Mouse (Mus musculus) heart, embryonic 11.5 days (tissue): ENCODE data around the gene Dlgap4. TPM values are rescaled to one million over a fixed set of nuclear protein-coding genes. Genes with fewer than 3 reads are reported as not detected.

Source experiments
- ATAC-seq: fragments of 200-750 bp; cut with Nextera tagmentation; replicated peaks from 2 replicates; pipeline ENCODE4 v1.8.0; 2017; ENCODE audit warnings: moderate library complexity; ENCODE audit not compliant: insufficient number of reproducible peaks, low FRiP score, low TSS enrichment
- H3K27ac ChIP-seq: fragments of 300-500 bp; sonication (generic); 2 replicates; pipeline ENCODE4 v1.5.1; 2014; ENCODE audit warnings: mild to moderate bottlenecking, low read depth, low read length
- H3K27me3 ChIP-seq: fragments of 300-500 bp; sonication (generic); 2 replicates; pipeline ENCODE4 v1.6.1; 2014; ENCODE audit warnings: mild to moderate bottlenecking, low read length, mixed read lengths; ENCODE audit not compliant: control insufficient read depth, insufficient read depth
- H3K36me3 ChIP-seq: fragments of 300-500 bp; sonication (generic); 2 replicates; pipeline ENCODE4 v1.6.1; 2014; ENCODE audit warnings: mild to moderate bottlenecking, low read length, moderate library complexity, mixed read lengths; ENCODE audit not compliant: control insufficient read depth, insufficient read depth
- H3K4me1 ChIP-seq: fragments of 300-500 bp; sonication (generic); 2 replicates; pipeline ENCODE4 v1.6.1; 2014; ENCODE audit warnings: low read length; ENCODE audit not compliant: control insufficient read depth, insufficient read depth
- H3K4me2 ChIP-seq: fragments of 300-500 bp; sonication (generic); 2 replicates; pipeline ENCODE4 v1.6.1; 2014; ENCODE audit warnings: mild to moderate bottlenecking, moderate library complexity
- H3K4me3 ChIP-seq: fragments of 300-500 bp; sonication (generic); 2 replicates; pipeline ENCODE4 v1.5.1; 2014; ENCODE audit warnings: low read depth, low read length
- H3K9ac ChIP-seq: fragments of 300-500 bp; sonication (generic); 2 replicates; pipeline ENCODE4 v1.6.1; 2014; ENCODE audit warnings: mild to moderate bottlenecking, low read depth, low read length, moderate library complexity
- H3K9me3 ChIP-seq: fragments of 300-500 bp; sonication (generic); replicated peaks from 2 replicates; pipeline ENCODE4 v1.6.1; 2016; ENCODE audit warnings: low read length; ENCODE audit not compliant: control insufficient read depth
- WGBS: fragments of 180-500 bp; shearing (Covaris S2); extraction: QIAGEN DNeasy Blood & Tissue Kit; methylation state at CpG from one replicate; pipeline ENCODE4 v1.1.7; 2014; ENCODE audit not compliant: insufficient replicate concordance; 5-methylcytosine and 5-hydroxymethylcytosine counted together
- polyA plus RNA-seq: library from polyadenylated mRNA; unstranded; fragments of >200 nt; fragmentation: Nextera tagmentation; extraction: Ambion mirVana; gene quantifications from 2 replicates; pipeline ENCODE4 v1.2.1, GENCODE M21; 2014

Dlgap4 gene
- polyA plus RNA-seq, 1 experiment from 2014 or later: 70.5 TPM

GRCm38 (mm10) chr2:156764747-156765146 lies 151.2 kb downstream of the Dlgap4 start:
- no peak overlapping the region for H3K9ac ChIP-seq
- no peak overlapping the region for H3K4me3 ChIP-seq
- no peaks in the 10 kb centered on the region for H3K9me3 ChIP-seq
- ATAC-seq: no peak
- H3K27me3 ChIP-seq: no peaks in the 10 kb centered on the region
- no peak overlapping the region for H3K4me2 ChIP-seq
- peaks cover 22% of the 10 kb centered on the region for H3K36me3 ChIP-seq
- WGBS: 42% methylated on average over 4 of the region's 4 CpGs
- no peaks in the 10 kb centered on the region; the same call in 1 of the 2 replicates for H3K4me1 ChIP-seq
- peak overlapping the region; percentile 54 for H3K27ac ChIP-seq

- no peak overlapping the region for H3K9ac ChIP-seq
- no peak overlapping the region for H3K4me2 ChIP-seq
- H3K27ac ChIP-seq: no peak overlapping the region
- ATAC-seq: no peak
- WGBS: 72% methylated on average over 8 of the region's 8 CpGs
- H3K4me1 ChIP-seq: no peaks in the 10 kb centered on the region; the same call in 1 of the 2 replicates
- no peak overlapping the region for H3K4me3 ChIP-seq
- peaks cover 22% of the 10 kb centered on the region for H3K36me3 ChIP-seq
- H3K27me3 ChIP-seq: no peaks in the 10 kb centered on the region
- no peaks in the 10 kb centered on the region for H3K9me3 ChIP-seq
Measured at GRCm38 (mm10) chr2:156765593-156765992, 152.1 kb downstream of the Dlgap4 start.

GRCm38 (mm10) chr2:156766227-156767019 lies 152.9 kb downstream of the Dlgap4 start:
- no peak overlapping the region for H3K9ac ChIP-seq
- WGBS: 74% methylated on average over 10 of the region's 10 CpGs
- H3K9me3 ChIP-seq: no peaks in the 10 kb centered on the region
- H3K4me2 ChIP-seq: no peak overlapping the region
- H3K27ac ChIP-seq: no peak overlapping the region
- no peaks in the 10 kb centered on the region; the same call in 1 of the 2 replicates for H3K4me1 ChIP-seq
- no peaks in the 10 kb centered on the region for H3K27me3 ChIP-seq
- no peak for ATAC-seq
- no peak overlapping the region for H3K4me3 ChIP-seq
- peaks cover 21% of the 10 kb centered on the region for H3K36me3 ChIP-seq

GRCm38 (mm10) chr2:156767108-156767507 lies 153.6 kb downstream of the Dlgap4 start:
- 74% methylated on average over 5 of the region's 5 CpGs for WGBS
- Histone ChIP-seq H3K36me3 (peaks cover 16% of the 10 kb centered on the region), H3K4me2 (no peak overlapping the region), H3K27ac (no peak overlapping the region), H3K9me3 (no peaks in the 10 kb centered on the region), H3K27me3 (no peaks in the 10 kb centered on the region), H3K4me3 (no peak overlapping the region), H3K4me1 (no peaks in the 10 kb centered on the region; the same call in 1 of the 2 replicates), H3K9ac (no peak overlapping the region)
- no peak for ATAC-seq

GRCm38 (mm10) chr2:156769274-156769673 lies 155.8 kb downstream of the Dlgap4 start:
- 71% methylated on average over 12 of the region's 12 CpGs for WGBS

GRCm38 (mm10) chr2:156773470-156773869 lies 160.0 kb downstream of the Dlgap4 start:
- H3K9me3 ChIP-seq: no peaks in the 10 kb centered on the region
- no peak overlapping the region for H3K9ac ChIP-seq
- no peak for ATAC-seq
- H3K27ac ChIP-seq: no peak overlapping the region
- H3K4me3 ChIP-seq: no peak overlapping the region
- H3K4me2 ChIP-seq: no peak overlapping the region
- peaks cover 17% of the 10 kb centered on the region for H3K4me1 ChIP-seq
- no peaks in the 10 kb centered on the region for H3K36me3 ChIP-seq
- no peaks in the 10 kb centered on the region for H3K27me3 ChIP-seq

More at GRCm38 (mm10) chr2:156769274-156769673, 155.8 kb downstream of the Dlgap4 start:
- H3K9me3 ChIP-seq: no peaks in the 10 kb centered on the region
- no peak overlapping the region for H3K27ac ChIP-seq
- H3K36me3 ChIP-seq: no peaks in the 10 kb centered on the region
- no peaks in the 10 kb centered on the region for H3K27me3 ChIP-seq
- H3K4me1 ChIP-seq: no peaks in the 10 kb centered on the region; the same call in 1 of the 2 replicates
- ATAC-seq: no peak
- H3K4me3 ChIP-seq: no peak overlapping the region
- no peak overlapping the region for H3K4me2 ChIP-seq
- H3K9ac ChIP-seq: no peak overlapping the region

GRCm38 (mm10) chr2:156774035-156774737 lies 160.7 kb downstream of the Dlgap4 start:
- Histone ChIP-seq H3K4me1 (peaks cover 25% of the 10 kb centered on the region), H3K4me3 (peak overlapping the region; percentile 58)

GRCm38 (mm10) chr2:156774738-156775454 lies 161.4 kb downstream of the Dlgap4 start, which contains the start of gene Myl9:
Gene Myl9 (plus strand): TSS chr2:156775420.
- H3K27me3 ChIP-seq: no peaks in the 10 kb centered on the region
- WGBS: 2% methylated on average over 28 of the region's 28 CpGs
- peak within 1 kb of the TSS; percentile 87 for H3K9ac ChIP-seq
- peak; percentile 79 for ATAC-seq
- peak within 1 kb of the TSS; percentile 94 for H3K27ac ChIP-seq
- peak within 1 kb of the TSS; percentile 58 for H3K4me3 ChIP-seq
- no peaks in the 10 kb centered on the region for H3K36me3 ChIP-seq
- H3K4me2 ChIP-seq: peak within 1 kb of the TSS; percentile 75
- H3K9me3 ChIP-seq: no peaks in the 10 kb centered on the region
- H3K4me1 ChIP-seq: peaks cover 30% of the 10 kb centered on the region

More at GRCm38 (mm10) chr2:156774035-156774737, 160.7 kb downstream of the Dlgap4 start:
- Histone ChIP-seq H3K27ac (peak overlapping the region; percentile 94), H3K9me3 (no peaks in the 10 kb centered on the region), H3K36me3 (no peaks in the 10 kb centered on the region), H3K9ac (peak overlapping the region; percentile 87), H3K27me3 (no peaks in the 10 kb centered on the region), H3K4me2 (peak overlapping the region; percentile 75)
- 65% methylated on average over 13 of the region's 13 CpGs for WGBS
- no peak for ATAC-seq
